Mouse (Mus musculus): ENCODE results near the gene Katnbl1.
"Not testable (repeated sequence)": the region's sequence is repeated elsewhere in the genome, so short reads cannot be mapped to it uniquely, and the experiment has no call there.

Katnbl1 gene

DNA sequence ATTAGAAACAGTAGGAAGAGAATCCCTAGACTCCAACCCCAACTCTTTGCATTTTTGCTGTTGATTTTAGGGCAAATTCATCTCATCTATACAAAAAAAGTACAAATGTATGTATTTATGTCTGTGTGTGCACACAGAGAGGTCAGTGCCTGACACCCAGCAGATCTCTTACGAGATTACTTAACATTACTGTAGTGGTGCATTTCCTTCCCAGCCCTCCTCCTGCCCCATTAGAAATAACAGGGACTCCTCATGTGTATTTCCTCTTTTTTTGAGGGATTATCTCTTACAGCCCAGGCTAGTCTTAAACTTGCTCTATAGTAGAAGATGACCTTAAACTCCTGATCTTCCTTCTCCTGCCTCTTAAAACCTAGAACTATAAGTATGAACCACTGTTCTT, 13.7 kb downstream of the Katnbl1 start:
- DNase-seq (ENCODE audit: low spot score in 2 of 2), result no peak

DNA sequence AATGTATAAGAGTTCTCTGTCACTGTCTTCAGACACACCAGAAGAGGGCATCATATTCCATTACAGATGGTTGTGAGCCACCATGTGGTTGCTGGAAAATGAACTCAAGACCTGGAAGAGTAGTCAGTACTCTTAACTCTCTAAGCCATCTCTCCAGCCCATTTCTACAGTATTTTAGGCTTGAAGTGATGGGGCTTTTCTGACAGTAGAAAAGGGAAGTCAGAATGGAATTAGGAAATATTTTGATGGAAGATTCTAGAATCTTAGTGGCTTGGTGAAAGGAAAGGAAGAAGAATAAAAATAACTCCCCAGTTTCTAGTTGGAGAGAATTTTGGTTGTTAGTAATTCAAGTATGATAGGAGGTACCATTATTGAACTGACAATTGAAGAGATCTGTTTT, 14.9 kb downstream of the Katnbl1 start:
- no peak for DNase-seq (ENCODE audit: low spot score in 2 of 2)

DNA sequence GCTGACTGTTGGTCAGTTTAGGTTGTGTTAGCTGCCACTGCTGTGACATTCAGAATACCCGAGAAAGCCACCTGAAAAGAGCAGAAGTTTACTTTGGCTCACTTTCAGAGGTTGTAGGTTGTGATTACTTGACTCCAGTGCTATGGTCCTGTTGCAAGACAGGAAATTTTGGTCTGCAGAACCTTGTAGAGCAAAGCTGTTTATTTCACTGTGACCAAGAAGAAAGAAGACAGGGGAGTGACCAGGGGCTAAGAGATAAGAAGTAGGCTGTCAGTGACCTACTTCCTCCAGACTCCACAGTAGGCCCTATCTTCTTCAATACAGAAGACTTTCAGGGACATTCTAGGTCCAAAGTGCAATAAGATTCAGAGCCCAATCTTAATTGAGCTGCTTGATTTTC, 17.6 kb downstream of the Katnbl1 start:
- no peak for DNase-seq (ENCODE audit: low spot score in 2 of 2)

DNA sequence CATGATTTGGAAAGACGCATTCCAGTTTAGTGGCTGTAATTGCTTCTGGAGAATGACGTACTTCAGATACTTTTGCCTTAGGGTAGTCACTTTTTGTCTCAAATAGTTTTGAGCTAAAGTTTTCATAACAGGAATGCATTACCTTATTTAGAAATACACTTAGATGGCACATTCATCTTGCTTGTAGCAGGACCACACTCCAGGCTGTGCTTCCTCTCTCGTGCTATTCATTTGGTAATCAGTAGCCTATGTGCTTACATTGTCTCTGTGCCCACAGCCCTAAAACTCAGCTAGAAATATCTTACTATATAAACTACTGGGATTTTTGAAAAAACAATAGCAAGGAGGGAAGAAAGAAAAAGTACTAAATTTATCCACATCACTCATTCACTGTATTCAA, 28.0 kb downstream of the Katnbl1 start:
- DNase-seq (ENCODE audit: low spot score in 2 of 2), result no peak

DNA sequence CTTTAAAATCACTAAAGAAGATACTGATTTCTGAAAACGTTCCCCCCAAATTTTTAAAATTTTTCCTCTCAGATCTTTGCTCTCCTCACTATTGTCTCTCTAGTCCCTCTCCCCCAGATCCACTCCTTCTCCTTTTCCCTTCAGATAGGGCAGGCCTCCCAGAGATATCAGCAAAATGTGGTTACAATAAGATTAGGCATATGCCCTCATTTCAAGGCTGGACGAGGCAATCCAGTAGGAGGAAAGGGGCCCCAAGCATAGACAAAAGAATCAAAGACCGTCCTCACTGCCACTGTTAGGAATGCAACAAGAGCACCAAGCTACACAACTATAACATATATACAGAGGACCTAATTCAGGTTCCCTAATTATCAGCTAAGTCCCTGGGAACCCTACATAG, 46.3 kb downstream of the Katnbl1 start:
- no peak for DNase-seq (ENCODE audit: low spot score in 2 of 2)

DNA sequence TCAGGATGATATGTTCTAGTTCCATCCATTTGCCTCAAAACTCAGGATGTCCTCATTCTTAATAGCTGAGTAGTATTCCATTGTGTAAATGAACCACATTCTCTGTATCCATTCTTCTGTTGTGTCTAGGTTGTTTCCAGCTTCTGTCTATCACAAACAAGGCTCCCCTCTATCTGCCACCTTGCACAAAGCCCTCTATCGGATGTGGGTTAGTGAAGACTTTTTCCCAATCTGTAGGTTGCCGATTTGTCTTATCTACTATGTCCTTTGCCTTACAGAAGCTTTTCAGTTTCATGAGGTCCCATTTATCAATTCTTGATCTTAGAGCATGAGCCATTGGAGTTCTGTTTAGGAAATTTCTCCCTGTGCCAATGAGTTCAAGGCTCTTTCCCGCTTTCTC, 49.5 kb downstream of the Katnbl1 start:
- not testable (repeated sequence) for DNase-seq (ENCODE audit: low spot score in 2 of 2)

DNA sequence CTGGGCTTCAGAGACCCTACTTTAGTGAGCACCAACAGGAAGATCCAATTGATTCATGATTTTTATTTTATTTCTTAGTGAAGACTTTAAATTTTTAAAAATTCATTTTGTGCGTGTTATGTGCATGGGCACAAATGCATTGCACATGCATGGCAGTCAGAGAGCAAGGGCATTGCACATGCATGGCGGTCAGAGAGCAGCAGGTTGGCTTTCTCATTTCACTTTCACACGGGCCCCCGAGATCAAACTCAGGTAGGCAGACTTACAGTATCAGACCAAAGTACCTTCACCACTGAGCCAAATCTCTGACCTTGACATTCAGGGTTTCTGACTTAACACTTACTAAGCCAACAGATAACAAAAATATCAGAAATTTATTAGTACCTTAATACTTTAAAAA, 50.7 kb downstream of the Katnbl1 start:
- no peak for DNase-seq (ENCODE audit: low spot score in 2 of 2)

DNA sequence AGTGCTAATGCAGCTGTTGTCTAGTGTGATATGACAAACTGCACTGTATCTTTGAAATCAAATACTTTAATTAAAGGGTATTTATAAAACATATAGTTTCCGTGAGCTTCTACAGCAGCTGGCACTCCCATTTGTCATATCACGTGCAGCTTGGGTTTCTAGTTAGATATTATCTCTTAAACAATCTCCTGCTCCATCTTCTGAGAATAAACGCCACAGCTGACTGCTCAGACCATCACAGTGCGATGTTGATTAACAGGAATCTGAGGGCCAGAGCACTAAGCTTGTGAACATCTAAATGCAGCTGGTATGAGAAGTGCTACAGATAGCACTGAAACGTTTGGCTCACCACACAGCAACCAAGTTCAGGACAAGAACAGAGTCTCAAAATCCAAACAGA, 51.4 kb downstream of the Katnbl1 start:
- DNase-seq (ENCODE audit: low spot score in 2 of 2), result no peak

DNA sequence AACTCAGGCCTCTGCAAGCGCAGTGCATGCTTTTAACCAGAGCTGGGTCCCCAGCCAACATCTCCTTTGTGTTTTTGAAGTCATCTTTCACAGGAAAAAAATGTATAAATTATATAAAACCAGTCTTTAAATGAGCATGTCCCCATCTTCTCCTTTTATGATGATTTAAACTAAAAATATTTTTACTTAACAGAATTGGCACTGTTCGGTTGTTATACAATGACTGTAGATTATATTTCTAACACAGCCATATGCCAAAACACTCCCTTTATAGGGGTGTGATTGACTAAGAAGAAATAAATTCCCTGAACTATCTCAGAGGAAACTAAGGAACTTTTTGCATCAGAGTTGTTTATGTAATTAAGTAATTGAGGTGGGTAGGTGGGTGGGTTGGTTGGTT, 53.5 kb downstream of the Katnbl1 start:
- no peak for DNase-seq (ENCODE audit: low spot score in 2 of 2)

DNA sequence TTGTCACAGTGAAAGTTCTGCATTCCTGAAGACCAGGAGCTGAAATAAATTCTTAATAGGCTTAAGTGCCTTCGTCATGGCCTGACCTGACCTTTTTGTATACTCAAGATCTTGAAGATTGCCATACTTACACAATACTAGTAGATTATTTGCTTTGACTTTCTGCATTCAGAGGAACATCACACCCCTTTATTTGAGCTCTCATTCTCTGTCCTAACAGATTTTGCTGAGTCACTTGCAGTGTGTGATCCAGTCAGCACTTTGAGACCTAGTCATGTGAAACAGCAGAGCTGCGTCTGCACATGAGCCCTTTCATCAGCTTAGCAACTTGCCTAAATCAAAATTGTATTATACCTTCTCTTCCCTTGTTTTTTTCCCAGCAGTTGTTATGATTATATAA, 54.3 kb downstream of the Katnbl1 start:
- no peak for DNase-seq (ENCODE audit: low spot score in 2 of 2)

DNA sequence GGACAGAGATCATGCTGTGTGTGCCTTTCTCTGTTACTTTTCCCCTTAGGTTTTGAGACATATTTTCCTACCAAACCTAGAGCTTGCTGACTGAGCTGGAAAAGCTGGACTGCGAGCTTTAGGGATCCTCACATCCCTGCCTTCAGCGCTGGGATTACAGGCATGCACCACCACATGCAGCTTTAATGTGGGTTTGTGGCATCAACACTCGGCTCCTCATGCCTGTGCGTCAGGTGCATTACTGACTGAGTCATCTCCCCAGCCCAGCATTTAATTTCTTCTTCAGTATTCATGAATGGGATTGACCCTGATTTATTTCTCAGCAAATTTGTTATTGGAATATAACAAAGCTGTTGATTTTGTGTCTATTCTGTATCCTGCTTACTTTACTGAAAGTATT, 57.3 kb downstream of the Katnbl1 start:
- DNase-seq (ENCODE audit: low spot score in 2 of 2), result no peak

DNA sequence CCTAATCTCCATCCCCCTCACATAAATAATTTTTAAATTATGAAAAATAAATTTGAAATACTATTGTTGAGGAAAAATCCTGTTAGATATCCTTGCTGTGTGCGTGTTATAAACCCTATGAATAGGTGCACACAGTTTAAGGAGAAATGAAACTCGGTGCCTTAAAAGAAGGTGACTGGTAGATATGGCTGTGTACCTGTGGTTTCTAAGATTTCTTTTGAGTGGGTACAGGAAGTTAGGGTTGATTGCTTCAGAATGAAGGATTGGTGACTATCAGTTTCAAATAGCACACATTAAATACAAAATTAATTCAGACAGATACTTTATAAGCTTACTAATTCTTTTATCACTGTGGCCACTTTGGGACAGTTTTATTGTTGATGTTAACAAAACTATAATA, 58.6 kb downstream of the Katnbl1 start:
- no peak for DNase-seq (ENCODE audit: low spot score in 2 of 2)

DNA sequence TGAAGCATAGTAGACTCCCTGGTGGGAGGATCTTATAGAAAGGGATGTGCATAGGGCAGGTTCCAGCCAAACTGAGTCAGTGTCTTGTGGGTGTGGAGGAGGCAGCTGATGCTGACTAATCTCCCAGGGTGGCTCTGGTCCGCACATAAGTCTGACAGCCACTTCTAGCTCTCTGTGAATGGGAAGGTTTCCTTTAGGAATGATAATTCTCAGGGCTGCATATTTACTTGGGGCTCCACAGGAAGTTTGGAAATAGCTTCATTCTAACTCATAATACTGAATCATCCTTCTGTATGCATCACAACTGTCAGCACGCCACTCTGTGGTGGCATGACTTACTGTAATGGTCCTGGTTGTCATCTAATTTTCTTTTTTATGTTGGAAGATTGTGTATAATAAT, 64.5 kb downstream of the Katnbl1 start:
- DNase-seq (ENCODE audit: low spot score in 2 of 2), result peak; percentile 11 to 55

DNA sequence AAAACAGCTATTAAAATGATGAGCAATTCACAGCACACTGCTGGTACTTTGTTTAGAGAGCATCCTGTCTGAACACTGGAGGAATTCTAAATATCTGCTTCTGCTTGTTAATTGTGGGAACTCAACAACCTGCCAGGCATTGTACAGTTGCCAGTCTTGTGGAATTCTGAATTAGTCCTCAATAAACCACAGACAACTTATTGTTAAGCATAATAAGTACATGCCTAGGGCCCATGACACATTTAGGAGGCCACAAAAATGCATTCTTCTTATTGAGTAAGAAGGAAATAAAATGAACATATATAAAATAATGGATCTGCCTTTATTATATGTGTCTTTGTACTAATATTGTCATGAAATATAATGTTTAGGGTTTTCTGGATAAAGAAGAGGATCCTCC, 66.5 kb downstream of the Katnbl1 start:
- DNase-seq (ENCODE audit: low spot score in 2 of 2), result no peak

DNA sequence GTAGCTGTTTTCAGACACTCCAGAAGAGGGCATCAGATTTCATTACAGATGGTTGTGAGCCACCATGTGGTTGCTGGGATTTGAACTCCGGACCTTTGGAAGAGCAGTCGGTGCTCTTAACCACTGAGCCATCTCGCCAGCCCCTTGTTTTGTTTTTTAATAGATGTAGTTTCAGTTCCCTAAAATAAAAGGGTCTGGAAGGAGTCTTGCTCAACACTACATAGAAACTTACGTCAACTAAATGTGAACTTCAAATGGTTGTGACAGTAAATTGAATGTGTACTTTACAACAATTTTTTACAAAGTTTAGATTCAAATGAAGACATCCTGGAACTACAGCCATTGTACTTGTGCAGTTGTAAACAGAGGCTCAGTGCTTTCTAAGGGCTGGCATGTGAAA, 69.0 kb downstream of the Katnbl1 start:
- DNase-seq (ENCODE audit: low spot score in 2 of 2), result not testable (repeated sequence)

DNA sequence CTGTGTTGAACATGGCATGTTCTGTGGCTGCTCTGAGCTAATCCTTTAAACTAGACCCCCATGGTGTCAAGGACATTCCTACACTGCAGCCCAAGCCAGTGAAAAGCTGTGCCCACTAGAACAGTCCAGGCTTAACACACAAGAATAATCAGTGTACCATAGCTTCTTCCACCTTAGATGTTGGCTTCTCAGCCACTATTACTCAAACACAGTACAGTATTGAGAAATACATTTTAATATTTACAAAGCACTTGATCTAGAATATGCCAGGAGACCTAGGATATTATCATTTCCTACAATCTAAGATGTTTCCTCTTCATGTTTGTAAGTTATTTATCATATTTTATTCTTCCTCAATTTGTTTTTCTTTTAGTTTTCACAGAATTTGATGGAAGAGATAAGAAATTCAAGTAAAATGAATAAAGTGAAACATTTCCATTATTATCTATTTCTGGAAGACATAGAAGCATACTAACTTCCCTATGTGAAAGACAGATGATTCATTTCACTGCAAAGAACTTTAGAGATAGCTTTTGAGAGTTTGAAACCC, 69.6 kb downstream of the Katnbl1 start:
- DNase-seq (ENCODE audit: low spot score in 2 of 2), result no peak

DNA sequence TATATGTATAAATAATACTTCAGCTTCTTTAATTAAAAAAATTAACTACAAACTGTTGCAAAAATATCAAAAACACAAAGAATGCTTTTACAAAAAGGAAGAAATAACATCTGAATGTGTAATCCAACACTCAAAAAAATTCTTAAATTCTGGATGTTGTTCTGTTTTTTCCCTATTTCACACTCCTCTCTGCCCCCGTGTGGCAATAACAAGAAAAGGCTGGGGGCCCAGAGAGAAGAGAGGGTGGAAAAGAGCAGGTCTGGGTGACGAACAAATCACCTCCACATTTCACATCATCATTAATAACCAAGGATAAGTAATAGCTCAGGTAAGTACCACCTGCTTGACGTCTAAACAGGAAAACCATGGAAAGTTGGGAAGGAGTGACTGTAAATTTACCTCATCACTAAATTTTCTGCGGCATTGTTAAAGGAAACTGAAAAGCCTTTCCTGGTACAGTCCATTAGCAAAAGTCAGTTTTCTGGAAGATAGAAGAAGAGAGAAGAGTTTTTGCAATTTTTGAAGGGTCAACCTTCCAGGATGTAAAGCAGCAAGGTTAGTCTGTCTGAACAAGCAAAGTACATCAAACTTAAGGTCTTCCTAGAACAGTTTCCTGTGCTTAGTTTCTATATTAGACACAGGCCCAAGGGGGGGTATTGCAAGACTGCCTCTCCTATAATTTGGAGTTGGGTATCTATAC, 70.7 kb downstream of the Katnbl1 start:
- DNase-seq (ENCODE audit: low spot score in 2 of 2), result no peak

DNA sequence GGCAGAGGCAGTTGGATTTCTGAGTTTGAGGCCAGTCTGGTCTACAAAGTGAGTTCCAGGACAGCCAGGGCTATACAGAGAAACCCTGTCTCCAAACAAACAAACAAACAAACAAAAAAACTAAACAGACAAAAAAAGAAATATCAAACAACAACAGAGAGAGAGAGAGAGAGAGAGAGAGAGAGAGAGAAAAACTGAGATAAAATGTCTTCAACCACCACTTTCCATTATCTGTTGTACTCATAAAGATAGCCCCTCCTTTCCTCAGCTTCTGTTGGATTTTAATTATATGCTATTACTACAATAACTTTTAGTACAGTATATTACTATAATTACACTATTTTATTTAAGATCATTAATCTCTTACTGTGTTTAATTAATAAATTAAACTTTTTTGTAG, 73.5 kb downstream of the Katnbl1 start:
- DNase-seq (ENCODE audit: low spot score in 2 of 2), result not testable (repeated sequence)

DNA sequence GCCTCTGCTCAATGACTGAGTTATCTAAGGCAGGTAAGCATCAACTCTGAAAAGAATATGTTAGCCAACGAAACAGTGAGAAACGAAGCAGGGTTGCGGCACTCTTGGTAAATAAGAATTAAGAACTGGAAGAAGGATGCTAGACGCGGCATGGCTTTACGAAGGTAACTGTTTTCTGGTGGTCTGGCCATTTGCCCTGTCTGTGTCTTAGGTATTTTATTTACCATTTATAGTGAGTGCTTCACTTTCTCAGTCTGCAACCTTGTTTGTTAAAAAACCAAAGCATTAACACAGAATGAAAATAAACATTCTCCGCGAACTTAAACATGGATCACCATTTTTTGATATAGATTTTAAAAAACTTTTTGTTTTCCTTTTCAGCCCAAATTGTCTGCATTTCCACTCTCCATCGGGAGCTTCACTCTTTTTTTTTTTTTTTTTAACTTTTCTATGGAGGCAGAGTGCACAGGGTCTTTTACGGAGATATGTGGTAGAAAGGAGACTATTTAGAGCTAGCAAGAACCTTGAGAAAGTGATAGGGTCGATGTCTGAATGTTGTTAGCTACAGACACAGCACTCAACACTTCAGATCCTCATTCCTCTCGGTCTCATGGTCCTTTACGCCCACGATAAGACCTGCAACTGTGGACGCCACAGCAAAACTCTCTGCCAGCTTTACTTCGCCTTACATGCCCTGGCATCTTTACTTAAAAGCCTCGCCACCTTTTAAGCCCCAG, 75.3 kb downstream of the Katnbl1 start:
- DNase-seq (ENCODE audit: low spot score in 2 of 2), result no peak

DNA sequence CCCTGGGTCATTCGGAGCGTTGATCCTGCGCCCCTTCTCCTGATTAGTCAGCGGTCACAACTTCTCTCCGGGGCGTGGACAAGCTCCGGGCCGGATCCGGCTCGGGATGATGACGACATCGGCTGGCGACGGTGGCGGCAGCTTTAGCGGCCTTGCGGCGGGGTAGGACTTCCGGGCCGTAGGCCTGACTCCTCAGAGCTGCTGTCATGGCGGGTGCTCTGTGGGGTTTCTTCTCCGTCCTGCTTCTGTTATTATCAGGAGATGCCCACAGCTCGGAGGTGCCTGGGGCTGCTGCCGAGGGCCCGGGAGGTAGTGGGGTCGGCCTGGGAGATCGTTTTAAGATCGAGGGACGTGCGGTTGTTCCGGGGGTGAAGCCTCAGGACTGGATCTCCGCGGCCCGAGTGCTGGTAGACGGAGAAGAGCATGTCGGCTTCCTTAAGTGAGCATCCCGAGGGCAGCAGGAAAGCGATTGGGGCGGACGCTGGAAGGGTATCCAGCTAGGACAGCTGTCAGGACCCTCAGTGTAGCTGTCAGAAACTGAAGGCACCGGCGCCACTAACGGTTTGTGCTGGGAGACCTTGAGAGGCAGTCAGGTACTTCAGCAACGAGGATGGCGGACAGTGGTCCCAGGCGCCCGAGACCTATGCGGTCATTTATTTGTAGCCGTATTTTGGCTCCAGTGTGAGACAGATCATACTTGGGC, 76.0 kb downstream of the Katnbl1 start, which contains the start of gene Emc7:
TSS of gene Emc7 (plus strand) at position 136 of the 703 bp plus-strand sequence.
- peak; percentile 93 to 94 for DNase-seq (ENCODE audit: low spot score in 2 of 2)

DNA sequence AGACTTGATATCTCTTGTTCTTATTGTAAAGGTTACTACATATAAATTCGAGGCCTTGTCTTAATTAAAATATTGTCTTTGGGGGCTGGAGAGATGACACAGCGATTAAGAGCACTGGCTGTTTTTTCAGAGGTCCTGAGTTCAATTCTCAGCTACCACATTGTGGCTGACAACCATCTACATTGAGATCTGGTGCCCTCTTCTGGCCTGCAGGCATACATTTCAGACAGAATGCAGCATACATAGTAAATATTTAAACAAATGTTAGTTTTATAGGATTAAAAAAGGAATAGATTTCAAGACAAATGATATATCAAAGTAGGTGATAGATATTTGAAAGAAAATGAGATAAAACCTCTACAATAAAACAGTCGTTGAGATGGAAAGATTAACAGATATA, 81.5 kb downstream of the Katnbl1 start:
- DNase-seq (ENCODE audit: low spot score in 2 of 2), result no peak
